Mouse (Mus musculus) lung, embryonic 14.5 days (tissue): ENCODE measurements around the gene Tada3. TPM values are rescaled to one million over a fixed set of nuclear protein-coding genes. Genes with fewer than 3 reads are reported as not detected.

ENCODE experiments used
- ATAC-seq: fragments of 200-750 bp; cut with Nextera tagmentation; 2 replicates; pipeline ENCODE4 v1.8.0; 2017; ENCODE audit warnings: mild to moderate bottlenecking, moderate TSS enrichment, moderate library complexity; ENCODE audit not compliant: insufficient read depth
- DNase-seq: peaks from one replicate; pipeline ENCODE4 v3.0.0-alpha.2; 2015
- H3K27ac ChIP-seq: fragments of 300-500 bp; sonication (generic); 2 replicates; pipeline ENCODE4 v1.5.1; 2014; ENCODE audit warnings: low read depth, mild to moderate bottlenecking, moderate library complexity
- H3K27me3 ChIP-seq: fragments of 300-500 bp; sonication (generic); 2 replicates; pipeline ENCODE4 v1.6.1; 2014; ENCODE audit warnings: low read length, control low read depth; ENCODE audit not compliant: insufficient read depth
- H3K36me3 ChIP-seq: fragments of 300-500 bp; sonication (generic); 2 replicates; pipeline ENCODE4 v1.6.1; 2014; ENCODE audit warnings: control low read depth; ENCODE audit not compliant: insufficient read depth
- H3K4me1 ChIP-seq: fragments of 300-500 bp; sonication (generic); 2 replicates; pipeline ENCODE4 v1.6.1; 2014; ENCODE audit warnings: antibody characterized with exemption, control low read depth; ENCODE audit not compliant: insufficient read depth
- H3K4me2 ChIP-seq: fragments of 300-500 bp; sonication (generic); 2 replicates; pipeline ENCODE4 v1.6.1; 2014; ENCODE audit warnings: mild to moderate bottlenecking
- H3K4me3 ChIP-seq: fragments of 300-500 bp; sonication (generic); 2 replicates; pipeline ENCODE4 v1.5.1; 2014; ENCODE audit warnings: low read depth, low read length
- H3K9ac ChIP-seq: fragments of 300-500 bp; sonication (generic); 2 replicates; pipeline ENCODE4 v1.6.1; 2014
- H3K9me3 ChIP-seq: fragments of 300-500 bp; sonication (generic); 2 replicates; pipeline ENCODE4 v1.6.1; 2016; ENCODE audit warnings: low read depth, low read length, control low read depth
- CTCF ChIP-seq: IDR thresholded peaks from 2 replicates; pipeline ENCODE4 v1.5.1; 2016; ENCODE audit warnings: antibody characterized with exemption, low read depth
- WGBS: fragments of 180-500 bp; shearing (Covaris S2); extraction: QIAGEN DNeasy Blood & Tissue Kit; methylation state at CpG from one replicate; pipeline ENCODE4 v1.1.7; 2014; 5-methylcytosine and 5-hydroxymethylcytosine counted together
- polyA plus RNA-seq: library from polyadenylated mRNA; unstranded; fragments of >200 nt; fragmentation: Nextera tagmentation; extraction: Ambion mirVana; gene quantifications from 2 replicates; pipeline ENCODE4 v1.2.1, GENCODE M21; 2014

Gene Tada3
- polyA plus RNA-seq, 1 experiment from 2014 or later: 45.9 TPM

DNA sequence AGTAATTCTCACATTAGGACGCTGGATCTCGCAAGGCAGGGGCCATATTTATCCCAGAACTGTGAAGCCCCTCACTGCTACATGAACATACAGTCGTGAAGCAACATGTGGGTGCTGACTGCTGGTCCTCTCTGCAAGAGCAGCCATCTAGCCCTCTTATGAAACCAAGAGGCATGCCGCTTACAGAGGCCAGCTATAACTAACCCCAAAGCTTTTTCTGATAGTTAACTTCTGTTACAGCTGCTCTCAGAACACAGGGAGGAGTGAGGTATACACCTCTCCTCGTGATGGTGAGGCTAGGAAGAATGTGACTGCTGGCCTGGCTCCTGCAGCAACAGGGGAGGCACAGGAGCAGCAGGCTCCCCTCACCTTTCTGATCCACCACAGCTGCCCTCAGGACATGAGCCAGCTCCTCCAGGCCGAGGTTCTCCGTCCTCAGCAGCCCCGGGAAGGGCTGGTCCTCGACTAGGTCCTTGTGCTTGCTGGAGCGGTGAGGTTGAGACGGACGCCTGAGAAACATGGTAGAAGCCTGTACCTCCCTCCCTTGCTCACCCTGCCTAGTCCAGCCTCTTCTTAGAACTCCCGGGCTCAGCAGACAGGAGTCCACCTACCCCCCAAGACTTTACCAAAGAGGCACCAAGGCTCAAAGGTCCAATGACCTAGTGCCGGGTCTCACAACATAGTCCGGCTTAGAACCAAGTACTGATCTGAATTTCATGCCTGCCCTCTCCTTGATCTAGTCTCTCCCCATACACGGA lies 40.9 kb upstream of the Tada3 start:
- H3K27ac ChIP-seq: peak overlapping the region; percentile 26; the same call in 1 of the 2 replicates
- H3K4me3 ChIP-seq: peak overlapping the region; percentile 58
- no peak for TF ChIP-seq CTCF
- H3K4me2 ChIP-seq: peak overlapping the region; percentile 94
- H3K9ac ChIP-seq: peak overlapping the region; percentile 76
- H3K36me3 ChIP-seq: peaks cover 16% of the 10 kb centered on the region
- H3K4me1 ChIP-seq: peaks cover 8% of the 10 kb centered on the region; the same call in 1 of the 2 replicates
- no peaks in the 10 kb centered on the region for H3K27me3 ChIP-seq
- DNase-seq (peak; percentile 28), ATAC-seq (peak; percentile 75)
- H3K9me3 ChIP-seq: no peaks in the 10 kb centered on the region
- WGBS: 8% methylated on average over 16 of the region's 16 CpGs

DNA sequence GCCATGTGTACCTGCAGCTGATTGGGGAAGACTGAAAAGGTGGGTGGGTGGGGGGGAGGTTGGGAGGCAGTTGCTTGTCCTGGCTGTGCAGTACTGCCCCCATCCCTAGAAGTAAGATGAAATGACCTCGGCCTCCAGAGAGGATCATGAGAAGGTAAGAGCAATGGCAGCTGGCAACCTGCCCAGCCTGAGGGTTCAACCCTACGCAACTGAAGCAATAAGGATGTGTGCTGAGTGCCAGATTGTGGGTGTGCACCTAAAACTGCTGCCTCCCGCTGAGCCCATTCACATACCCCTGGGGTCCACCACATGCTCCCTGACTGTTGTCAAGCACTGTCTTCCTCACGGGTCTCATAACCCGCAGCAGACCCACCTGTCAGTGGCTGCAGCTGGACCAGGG lies 38.7 kb upstream of the Tada3 start:
- ATAC-seq (no peak), DNase-seq (no peak)
- no peaks in the 10 kb centered on the region for H3K9me3 ChIP-seq

DNA sequence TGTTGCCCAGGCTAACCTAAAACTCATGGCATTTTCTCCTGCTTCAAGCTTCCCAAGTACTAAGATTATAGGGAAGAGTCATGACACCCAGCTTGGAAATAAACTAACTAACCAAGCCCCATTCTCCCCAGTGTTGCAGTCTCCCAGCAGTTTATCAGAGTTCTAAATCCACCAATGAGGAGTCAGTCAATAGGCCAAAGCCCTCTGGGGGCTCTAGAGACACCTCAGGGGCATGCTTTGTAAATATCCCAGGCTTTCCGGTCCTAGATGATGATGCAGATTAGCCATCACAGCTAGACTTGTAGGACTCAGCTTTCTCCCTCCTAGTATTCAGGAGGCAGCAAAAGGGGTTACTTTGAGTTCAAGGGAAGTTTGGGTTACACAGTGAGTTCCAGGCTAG lies 32.3 kb upstream of the Tada3 start:
- Histone ChIP-seq H3K4me3 (no peak overlapping the region), H3K36me3 (peaks cover 3% of the 10 kb centered on the region; the same call in 1 of the 2 replicates), H3K4me2 (no peak overlapping the region), H3K27me3 (no peaks in the 10 kb centered on the region), H3K9me3 (no peaks in the 10 kb centered on the region), H3K9ac (no peak overlapping the region), H3K4me1 (no peaks in the 10 kb centered on the region), H3K27ac (no peak overlapping the region)
- WGBS: 32% methylated on average over 1 of the region's 1 CpGs
- no peak for DNase-seq
- no peak for TF ChIP-seq CTCF
- no peak for ATAC-seq

More for the DNA sequence above, 38.7 kb upstream of the Tada3 start:
- Histone ChIP-seq H3K4me1 (peaks cover 8% of the 10 kb centered on the region; the same call in 1 of the 2 replicates), H3K4me3 (no peak overlapping the region), H3K4me2 (no peak overlapping the region), H3K9ac (no peak overlapping the region), H3K27ac (no peak overlapping the region), H3K36me3 (peaks cover 16% of the 10 kb centered on the region), H3K27me3 (no peaks in the 10 kb centered on the region)
- 78% methylated on average over 5 of the region's 5 CpGs for WGBS
- TF ChIP-seq CTCF: no peak

DNA sequence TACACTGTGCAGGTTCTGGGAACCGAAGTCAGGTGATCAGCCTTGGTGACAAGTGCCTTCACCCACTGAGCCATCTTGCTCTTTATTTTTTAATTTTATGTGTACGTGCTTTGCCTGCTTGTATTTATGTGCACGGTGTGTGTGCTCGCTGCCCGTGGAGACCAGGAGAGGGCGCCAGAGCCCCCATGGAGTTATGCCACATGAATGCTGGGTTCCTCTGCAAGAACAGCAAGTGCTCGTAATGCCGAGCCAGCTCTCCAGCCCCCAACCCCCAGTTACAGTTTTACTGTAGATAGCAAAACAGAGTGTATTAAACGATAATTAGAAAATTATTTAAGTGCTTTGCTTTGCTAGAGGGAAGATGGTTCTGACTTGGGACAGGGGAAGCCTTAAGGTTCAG lies 29.0 kb upstream of the Tada3 start:
- H3K27ac ChIP-seq: no peak overlapping the region
- TF ChIP-seq CTCF: peak; percentile 35; the same call in 1 of the 2 replicates
- no peak overlapping the region for H3K9ac ChIP-seq
- H3K27me3 ChIP-seq: no peaks in the 10 kb centered on the region
- H3K4me1 ChIP-seq: no peaks in the 10 kb centered on the region
- no peak overlapping the region for H3K4me3 ChIP-seq
- H3K4me2 ChIP-seq: no peak overlapping the region
- WGBS: 77% methylated on average over 9 of the region's 9 CpGs
- ATAC-seq: no peak
- DNase-seq: no peak
- no peaks in the 10 kb centered on the region for H3K9me3 ChIP-seq
- no peaks in the 10 kb centered on the region for H3K36me3 ChIP-seq

DNA sequence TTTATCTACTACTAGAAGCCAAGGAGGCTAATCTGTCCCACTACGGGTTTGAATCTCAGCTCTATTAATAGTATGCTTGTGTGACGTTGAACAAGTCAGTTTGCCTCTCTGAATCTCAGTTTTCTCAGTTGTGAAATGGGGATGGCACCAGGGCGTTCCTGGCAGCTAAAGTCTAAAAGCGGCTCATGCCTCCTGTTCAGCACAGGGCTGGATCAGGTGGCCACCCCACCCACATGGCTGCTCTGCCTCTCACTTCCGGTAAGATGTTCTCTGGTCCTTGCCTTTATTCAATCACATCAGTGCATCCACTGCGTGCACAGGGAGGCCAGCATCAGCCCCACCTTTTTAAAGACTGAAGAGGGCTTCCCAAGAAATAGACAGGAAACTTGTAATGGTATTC lies 27.8 kb upstream of the Tada3 start:
- Histone ChIP-seq H3K36me3 (no peaks in the 10 kb centered on the region), H3K4me3 (no peak overlapping the region), H3K4me2 (no peak overlapping the region), H3K27ac (no peak overlapping the region), H3K4me1 (no peaks in the 10 kb centered on the region), H3K9me3 (no peaks in the 10 kb centered on the region), H3K27me3 (no peaks in the 10 kb centered on the region), H3K9ac (no peak overlapping the region)
- TF ChIP-seq CTCF: no peak
- WGBS: 89% methylated on average over 6 of the region's 6 CpGs
- no peak for DNase-seq
- no peak for ATAC-seq

DNA sequence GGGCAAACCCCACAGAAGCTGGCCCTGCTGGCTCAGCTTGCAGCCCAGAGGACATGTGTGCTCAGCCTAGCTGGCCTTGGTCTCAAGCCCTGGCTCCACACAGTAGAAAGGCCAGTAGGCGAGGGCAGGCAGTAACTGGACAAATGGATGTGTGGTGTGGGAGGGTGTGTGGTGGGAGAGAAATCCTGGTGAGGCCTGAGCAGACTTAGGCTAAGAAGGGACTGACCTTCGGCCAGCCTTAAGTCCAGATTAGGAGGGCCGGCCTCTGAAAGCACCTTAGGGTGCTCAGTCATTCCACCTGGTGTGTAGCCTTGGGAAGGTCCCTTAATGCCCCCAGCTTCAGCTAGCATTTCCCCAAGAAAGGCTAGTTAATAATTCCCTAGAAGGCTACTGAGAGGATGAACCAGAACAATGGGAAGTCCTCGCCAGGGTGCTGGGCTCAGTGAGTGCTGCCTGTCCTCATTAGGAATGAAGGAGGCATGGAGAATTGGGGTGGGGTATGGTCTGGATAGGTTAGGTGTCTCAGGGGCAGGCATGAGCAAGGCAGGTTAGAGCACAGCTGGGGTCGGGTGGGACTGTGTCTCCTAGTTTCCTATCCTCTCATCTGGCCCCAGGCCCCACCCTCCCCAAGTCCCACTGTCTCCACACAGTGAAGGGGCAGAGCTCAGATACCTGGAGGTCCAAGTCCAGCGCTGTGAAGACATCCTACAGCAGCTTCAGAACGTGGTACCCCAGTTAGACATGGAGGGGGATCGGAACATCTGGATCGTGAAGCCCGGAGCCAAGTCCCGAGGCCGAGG lies 27.2 kb upstream of the Tada3 start:
- no peak for ATAC-seq
- 72% methylated on average over 12 of the region's 12 CpGs for WGBS

DNA sequence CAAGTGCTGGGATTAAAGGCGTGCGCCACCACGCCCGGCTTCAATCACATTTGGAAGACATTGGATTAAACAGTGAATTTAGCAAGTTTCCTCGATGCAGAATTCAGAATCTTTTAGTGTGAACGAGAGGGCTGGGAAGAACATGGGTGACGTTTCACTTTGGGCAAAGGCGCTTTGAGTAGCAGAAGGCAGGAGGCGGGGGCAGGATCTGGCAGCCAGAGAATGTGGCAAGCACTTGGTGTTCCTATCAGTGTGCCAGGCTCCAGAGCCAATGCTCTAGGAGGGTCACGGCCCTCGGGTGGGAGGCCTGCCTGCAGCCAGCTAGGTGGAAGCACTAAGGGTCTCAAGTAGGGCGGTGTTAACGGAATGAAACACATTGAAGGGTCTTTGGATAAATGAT lies 24.4 kb upstream of the Tada3 start:
- no peaks in the 10 kb centered on the region for H3K4me1 ChIP-seq
- no peak overlapping the region for H3K4me2 ChIP-seq
- DNase-seq (no peak), ATAC-seq (no peak)
- H3K4me3 ChIP-seq: no peak overlapping the region
- no peak overlapping the region for H3K9ac ChIP-seq
- 84% methylated on average over 13 of the region's 13 CpGs for WGBS
- TF ChIP-seq CTCF: no peak
- H3K36me3 ChIP-seq: no peaks in the 10 kb centered on the region
- H3K27ac ChIP-seq: no peak overlapping the region
- H3K27me3 ChIP-seq: no peaks in the 10 kb centered on the region
- H3K9me3 ChIP-seq: no peaks in the 10 kb centered on the region

More for the DNA sequence above, 27.2 kb upstream of the Tada3 start:
- H3K9ac ChIP-seq: no peak overlapping the region
- no peak for DNase-seq
- H3K27ac ChIP-seq: no peak overlapping the region
- no peaks in the 10 kb centered on the region for H3K36me3 ChIP-seq
- H3K4me1 ChIP-seq: no peaks in the 10 kb centered on the region
- no peak overlapping the region for H3K4me3 ChIP-seq
- no peaks in the 10 kb centered on the region for H3K27me3 ChIP-seq
- no peaks in the 10 kb centered on the region for H3K9me3 ChIP-seq
- H3K4me2 ChIP-seq: no peak overlapping the region
- TF ChIP-seq CTCF: no peak
